Mouse (Mus musculus) heart, adult 8-10 months (tissue): ENCODE measurements at regions not wholly inside any gene's neighbourhood (a gene's known extent, or its start where the extent isn't known, plus 50 kb on each side); places are given as distances from the start of the nearest gene placed in this dataset.

Experiments
- DNase-seq: peaks from one replicate; pipeline ENCODE4 v3.0.0; 2022; ENCODE audit warnings: low spot score

- DNase-seq: no peak
Measured at GRCm38 (mm10) chr3:144378524-144379225, 173.7 kb upstream of the Lmo4 start.

GRCm38 (mm10) chr3:144377626-144378523, 172.9 kb upstream of the Lmo4 start:
- no peak for DNase-seq

GRCm38 (mm10) chr3:144376463-144377402, 171.7 kb upstream of the Lmo4 start:
- DNase-seq: no peak

- DNase-seq: no peak
Measured at GRCm38 (mm10) chr3:144375725-144376412, 170.8 kb upstream of the Lmo4 start.

GRCm38 (mm10) chr3:144368300-144368699, 163.3 kb upstream of the Lmo4 start:
- DNase-seq: no peak

GRCm38 (mm10) chr3:144367766-144368116, 162.7 kb upstream of the Lmo4 start:
- no peak for DNase-seq

GRCm38 (mm10) chr3:144366976-144367765, 162.2 kb upstream of the Lmo4 start:
- no peak for DNase-seq

GRCm38 (mm10) chr3:144365894-144366293, 160.9 kb upstream of the Lmo4 start:
- DNase-seq: no peak

GRCm38 (mm10) chr3:144362472-144362871, 157.5 kb upstream of the Lmo4 start:
- DNase-seq: no peak

GRCm38 (mm10) chr3:144361203-144361978, 156.4 kb upstream of the Lmo4 start:
- no peak for DNase-seq

GRCm38 (mm10) chr3:144356948-144357295, 151.9 kb upstream of the Lmo4 start:
- DNase-seq: no peak

GRCm38 (mm10) chr3:144356103-144356947, 151.3 kb upstream of the Lmo4 start:
- no peak for DNase-seq

- DNase-seq: no peak
Measured at GRCm38 (mm10) chr3:144352559-144352958, 147.5 kb upstream of the Lmo4 start.

GRCm38 (mm10) chr3:144348431-144348830, 143.4 kb upstream of the Lmo4 start:
- DNase-seq: no peak

GRCm38 (mm10) chr3:144335237-144335636, 130.2 kb upstream of the Lmo4 start:
- no peak for DNase-seq

- DNase-seq: no peak
Measured at GRCm38 (mm10) chr3:144334201-144334600, 129.2 kb upstream of the Lmo4 start.

- DNase-seq: no peak
Measured at GRCm38 (mm10) chr3:144332353-144332752, 127.3 kb upstream of the Lmo4 start.

- DNase-seq: no peak
Measured at GRCm38 (mm10) chr3:144329117-144329516, 124.1 kb upstream of the Lmo4 start.

GRCm38 (mm10) chr3:144327235-144327760, 122.3 kb upstream of the Lmo4 start:
- DNase-seq: no peak
